Mouse (Mus musculus): ENCODE measurements at regions not wholly inside any gene's neighbourhood (a gene's known extent, or its start where the extent isn't known, plus 50 kb on each side); places are given as distances from the start of the nearest gene placed in this dataset.
"Not testable (repeated sequence)": the region's sequence is repeated elsewhere in the genome, so short reads cannot be mapped to it uniquely, and the experiment has no call there.

- not testable (repeated sequence) for DNase-seq
Measured at GRCm38 (mm10) chr3:21627048-21627447, 449.4 kb upstream of the Tbl1xr1 start.

GRCm38 (mm10) chr3:21633600-21634221 lies 442.7 kb upstream of the Tbl1xr1 start:
- DNase-seq, result no peak

GRCm38 (mm10) chr3:21634675-21635204 lies 441.7 kb upstream of the Tbl1xr1 start:
- DNase-seq, result no peak

- peak; percentile 74 for DNase-seq
Measured at GRCm38 (mm10) chr3:21638886-21639285, 437.6 kb upstream of the Tbl1xr1 start.

DNA sequence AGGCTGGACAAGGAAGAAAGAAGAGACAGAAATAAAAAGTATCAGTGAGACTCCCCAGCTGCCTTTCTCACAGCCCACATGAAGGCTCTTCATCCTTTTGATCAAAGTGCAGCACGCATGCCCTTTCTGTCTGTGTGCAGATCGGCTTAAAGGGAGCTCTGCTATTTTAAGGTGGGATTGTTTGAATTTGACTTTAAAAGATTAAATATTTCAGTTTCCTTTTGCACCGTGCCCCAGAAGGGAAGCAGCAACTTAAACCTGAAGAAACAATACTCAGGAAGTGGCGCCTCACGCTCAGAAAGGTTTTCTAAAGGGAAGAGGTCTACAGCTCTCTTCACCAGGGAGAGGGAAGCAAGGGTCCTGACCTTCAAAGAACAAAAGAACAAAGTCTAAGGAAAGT lies 436.9 kb upstream of the Tbl1xr1 start:
- no peak for DNase-seq

- peak; percentile 85 for DNase-seq
Measured at GRCm38 (mm10) chr3:21644086-21644485, 432.4 kb upstream of the Tbl1xr1 start.

DNA sequence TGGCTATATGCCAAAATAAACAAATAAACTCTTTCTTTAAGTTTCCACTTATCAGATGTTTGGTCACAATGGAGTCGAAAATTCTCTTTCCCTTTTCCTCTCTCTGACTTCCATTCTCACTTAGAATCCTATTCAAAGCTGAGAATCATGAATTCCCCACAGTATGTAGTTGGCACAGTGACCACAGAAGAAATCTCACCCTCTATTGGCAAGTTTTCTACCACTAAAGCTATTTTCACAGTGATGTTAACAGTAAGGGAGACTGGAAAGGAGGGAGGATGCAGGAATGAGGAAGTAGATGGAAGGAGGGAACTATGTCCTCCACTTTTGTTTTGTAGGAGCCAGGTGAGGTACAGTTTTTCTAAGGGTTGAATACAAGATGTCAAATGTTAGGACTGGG lies 431.2 kb upstream of the Tbl1xr1 start:
- DNase-seq, result no peak

DNA sequence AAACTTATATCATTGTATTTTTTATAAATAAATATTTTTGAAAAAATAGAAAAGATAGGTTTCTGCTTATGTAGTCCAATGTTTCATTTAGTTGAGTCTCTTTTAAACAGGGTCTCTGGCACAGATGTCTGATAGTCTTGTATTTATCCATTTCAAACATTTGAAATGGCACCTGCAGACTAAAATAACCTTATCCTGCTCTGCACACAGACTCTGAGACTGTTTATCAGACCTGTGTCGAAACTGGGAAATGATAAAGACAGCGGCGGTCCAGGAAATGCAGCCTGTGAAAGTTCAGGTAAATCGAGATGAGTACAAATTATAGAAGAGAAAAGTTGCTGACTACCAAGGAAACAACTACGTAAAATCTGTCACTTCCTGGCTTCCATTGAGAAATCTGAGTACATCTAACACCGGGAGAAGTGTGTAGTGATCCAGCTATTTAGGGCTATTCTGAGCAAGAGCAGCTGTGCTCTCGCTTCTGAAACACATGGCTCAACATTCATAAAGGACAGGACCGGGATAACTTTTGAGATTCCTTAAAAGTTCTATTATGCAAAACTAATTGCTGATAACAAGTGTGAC lies 426.5 kb upstream of the Tbl1xr1 start:
- DNase-seq, result no peak

DNA sequence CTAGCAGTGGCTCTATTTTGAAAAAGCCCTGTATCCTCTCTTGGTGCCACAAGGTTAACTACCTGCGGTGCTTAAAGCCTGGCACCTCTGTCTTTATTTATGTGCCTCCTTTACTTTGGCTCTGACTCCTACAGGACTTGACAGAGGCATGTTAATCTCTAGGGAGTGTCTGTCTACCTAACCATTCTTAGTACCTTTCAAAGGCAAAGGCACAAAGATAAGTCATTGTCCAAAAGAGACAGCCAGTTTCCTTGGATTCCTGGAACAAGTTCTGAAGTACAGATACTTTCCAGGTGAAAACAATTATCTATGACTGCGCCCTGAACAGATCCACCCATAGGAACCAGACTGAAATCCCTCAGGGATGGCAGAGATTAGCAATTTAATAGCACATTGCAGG lies 421.2 kb upstream of the Tbl1xr1 start:
- no peak for DNase-seq

- peak; percentile 10 for DNase-seq
Measured at GRCm38 (mm10) chr3:21667349-21668143, 408.9 kb upstream of the Tbl1xr1 start.

DNA sequence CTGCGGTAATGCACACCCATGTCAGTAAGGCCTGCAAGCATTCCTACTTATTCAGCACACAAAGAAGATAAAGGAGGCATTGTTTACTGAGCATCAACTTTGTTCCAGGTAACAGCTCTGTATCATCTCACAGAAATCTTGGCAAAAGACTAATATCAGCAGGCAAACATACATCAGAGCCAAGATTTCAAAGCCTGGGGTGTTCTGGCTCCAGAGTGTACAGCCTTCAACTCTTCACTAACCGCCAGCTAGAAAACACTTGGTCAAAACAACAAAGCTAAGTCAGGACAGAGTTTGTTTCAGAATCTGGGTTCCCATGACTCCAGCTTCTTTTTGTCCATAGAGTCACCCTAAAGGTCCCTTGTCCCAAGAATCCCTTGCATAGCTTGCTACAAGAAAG lies 404.6 kb upstream of the Tbl1xr1 start:
- DNase-seq, result peak; percentile 40

GRCm38 (mm10) chr3:21672492-21672891 lies 404.0 kb upstream of the Tbl1xr1 start:
- peak; percentile 5 for DNase-seq

GRCm38 (mm10) chr3:21673466-21673865 lies 403.0 kb upstream of the Tbl1xr1 start:
- DNase-seq, result no peak

DNA sequence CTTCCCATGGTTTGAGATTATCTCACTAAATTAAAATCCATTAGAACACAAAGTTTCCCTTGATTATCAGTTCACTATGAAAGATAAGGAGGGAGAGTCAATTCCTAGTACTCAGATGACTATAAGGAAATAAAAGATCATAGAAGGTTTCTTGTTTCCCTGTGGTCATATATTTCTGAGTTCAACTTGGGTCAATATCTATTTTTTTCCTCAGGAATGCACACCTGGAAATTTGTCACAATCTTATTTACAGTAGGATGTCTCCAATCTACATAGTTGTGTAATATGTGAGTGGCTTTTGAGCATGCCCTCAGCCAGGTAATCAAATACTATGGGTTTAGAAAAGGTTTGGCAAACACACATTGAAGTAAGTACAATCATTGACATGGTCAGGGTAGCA lies 398.2 kb upstream of the Tbl1xr1 start:
- no peak for DNase-seq

DNA sequence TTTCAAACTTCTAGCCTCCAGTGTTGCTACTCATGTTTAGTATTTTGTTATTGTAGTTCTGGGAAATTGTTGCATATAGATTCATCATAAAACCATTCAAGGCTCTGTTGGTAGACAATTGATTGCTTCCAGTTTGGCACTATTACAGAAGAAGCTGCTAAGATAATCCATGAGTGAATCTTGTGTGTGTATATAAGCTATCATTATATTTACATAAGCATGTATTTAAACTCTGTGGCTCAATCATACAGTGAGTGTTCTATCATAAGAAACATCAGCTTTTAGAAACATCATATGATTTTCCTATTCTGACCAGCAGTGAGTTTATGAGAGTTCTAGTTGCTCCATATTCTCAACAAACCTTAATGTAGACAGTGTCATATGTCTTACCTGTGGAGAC lies 397.7 kb upstream of the Tbl1xr1 start:
- no peak for DNase-seq

DNA sequence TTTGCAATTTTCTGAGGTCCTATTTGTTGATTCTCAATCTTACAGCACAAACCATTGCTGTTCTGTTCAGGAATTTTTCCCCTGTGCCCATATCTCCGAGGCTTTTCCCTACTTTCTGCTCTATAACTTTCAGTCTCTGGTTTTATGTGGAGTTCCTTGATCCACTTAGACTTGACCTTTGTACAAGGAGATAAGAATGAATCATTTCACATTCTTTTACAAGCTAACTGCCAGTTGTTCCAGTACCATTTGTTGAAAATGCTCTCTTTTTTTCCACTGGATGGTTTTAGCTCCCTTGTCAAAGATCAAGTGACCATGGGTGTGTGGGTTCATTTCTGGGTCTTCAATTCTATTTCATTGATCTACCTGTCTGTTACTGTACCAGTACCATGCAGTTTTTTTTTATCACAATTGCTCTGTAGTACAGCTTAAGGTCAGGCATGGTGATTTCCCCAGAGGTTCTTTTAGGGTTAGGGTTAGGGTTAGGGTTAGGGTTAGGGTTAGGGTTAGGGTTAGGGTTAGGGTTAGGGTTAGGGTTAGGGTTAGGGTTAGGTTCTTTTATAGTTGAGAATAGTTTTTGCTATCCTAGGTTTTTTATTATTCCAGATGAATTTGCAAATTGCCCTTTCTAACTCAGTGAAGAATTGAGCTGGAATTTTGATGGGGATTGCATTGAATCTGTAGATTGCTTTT lies 378.3 kb upstream of the Tbl1xr1 start:
- DNase-seq, result not testable (repeated sequence)

DNA sequence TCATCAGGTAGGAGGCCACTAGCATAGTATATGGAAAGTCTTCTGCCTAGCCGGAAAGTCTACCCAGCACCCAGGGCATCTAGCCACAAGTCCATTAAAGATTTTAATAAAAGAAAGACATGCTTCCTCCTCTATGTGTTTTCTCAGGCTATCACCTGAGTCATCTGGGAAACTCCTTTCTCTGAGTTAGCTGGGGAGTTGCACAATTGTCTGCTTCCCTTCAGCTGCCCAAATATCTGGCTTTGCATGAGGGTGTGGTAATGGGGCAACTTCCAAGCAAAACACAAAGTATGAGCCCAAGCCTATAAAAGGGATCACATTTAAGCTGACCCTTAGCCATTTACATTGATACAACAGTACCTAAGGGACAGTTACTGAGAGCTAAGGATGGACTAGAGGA lies 376.9 kb upstream of the Tbl1xr1 start:
- DNase-seq, result no peak

GRCm38 (mm10) chr3:21700326-21700725 lies 376.1 kb upstream of the Tbl1xr1 start:
- DNase-seq, result no peak

- DNase-seq, result peak; percentile 88
Measured at GRCm38 (mm10) chr3:21726747-21727505, 349.5 kb upstream of the Tbl1xr1 start.

DNA sequence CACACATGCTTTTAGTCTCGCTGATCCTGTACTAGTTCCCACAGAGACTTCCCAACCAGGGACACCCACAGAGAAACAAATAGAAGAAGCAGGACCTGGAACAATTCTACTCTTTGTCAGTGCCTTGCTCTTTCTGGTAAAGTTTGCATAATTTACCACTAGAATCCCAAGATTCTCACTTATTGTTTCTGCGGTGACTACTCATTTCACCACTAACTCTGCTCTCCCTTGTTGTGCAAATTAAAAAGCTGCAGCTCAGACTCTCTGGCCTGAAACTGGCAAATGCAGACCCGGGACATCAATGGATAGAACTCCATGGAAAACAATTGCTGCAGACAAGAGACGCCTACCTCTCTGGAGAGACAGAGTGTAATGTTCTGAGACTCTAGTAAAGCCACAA lies 348.4 kb upstream of the Tbl1xr1 start:
- no peak for DNase-seq

- DNase-seq, result no peak
Measured at GRCm38 (mm10) chr3:21729328-21729727, 347.1 kb upstream of the Tbl1xr1 start.

DNA sequence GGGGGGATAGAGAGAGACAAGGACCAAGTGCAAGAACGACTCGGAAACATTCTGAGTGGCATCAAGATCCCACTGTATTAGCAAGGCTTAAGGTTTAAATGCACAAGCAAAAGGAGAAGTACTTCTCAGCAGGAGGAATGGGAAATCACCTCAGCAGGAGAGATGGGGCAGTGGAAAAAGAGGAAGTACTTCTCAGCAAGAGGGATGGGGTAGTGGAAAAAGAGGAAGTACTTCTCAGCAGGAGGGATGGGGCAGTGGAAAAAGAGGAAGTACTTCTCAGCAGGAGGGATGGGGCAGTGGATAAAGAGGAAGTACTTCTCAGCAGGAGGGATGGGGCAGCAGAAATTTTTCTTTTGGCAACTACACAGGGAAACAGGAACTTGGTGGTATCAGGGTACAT lies 340.8 kb upstream of the Tbl1xr1 start:
- not testable (repeated sequence) for DNase-seq

- no peak for DNase-seq
Measured at GRCm38 (mm10) chr3:21739720-21740119, 336.7 kb upstream of the Tbl1xr1 start.

All from cerebellum, adult 9-11 months (tissue).